Mouse (Mus musculus): ENCODE measurements around the gene Cd82. TPM values are rescaled to one million over a fixed set of nuclear protein-coding genes. Genes with fewer than 3 reads are reported as not detected.

Cd82 gene
- polyA plus RNA-seq, 1 experiment: 411 TPM

DNA sequence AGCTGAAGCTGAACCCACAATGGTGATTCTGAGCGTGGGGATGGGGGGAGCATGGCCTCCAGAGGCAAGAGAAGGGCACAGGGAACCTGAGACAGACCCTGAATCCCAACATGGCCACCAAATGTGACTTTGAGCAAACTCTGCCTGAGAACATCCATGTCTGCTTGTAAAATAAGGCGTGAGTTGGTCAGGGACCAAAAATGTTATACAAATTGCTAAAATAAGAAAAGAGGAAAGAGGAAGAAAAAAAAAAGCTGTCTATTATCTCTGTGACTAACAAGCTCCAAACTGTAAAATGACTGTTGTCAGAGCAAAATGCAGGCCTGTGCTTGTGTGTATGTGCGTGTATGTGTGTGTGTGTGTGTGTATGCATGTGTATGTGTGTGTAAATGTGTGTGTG is 30.6 kb upstream of the Cd82 start:
- H3K27me3 ChIP-seq (ENCODE audit: control insufficient read depth, insufficient read depth, insufficient read length): peaks cover 47% of the 10 kb centered on the region
- H3K79me2 ChIP-seq (ENCODE audit: control insufficient read depth, insufficient read depth): no peaks in the 10 kb centered on the region
- no peak overlapping the region for H3K4me3 ChIP-seq
- H3ac ChIP-seq (ENCODE audit: control insufficient read depth, insufficient read length): no peak overlapping the region
- H3K4me2 ChIP-seq (ENCODE audit: low read depth): no peak overlapping the region
- no peaks in the 10 kb centered on the region for H3K36me3 ChIP-seq (ENCODE audit: control insufficient read depth, insufficient read depth)
- TF ChIP-seq POLR2A (IDR thresholded peaks at IDR 0.05; ENCODE audit: insufficient read length, low read depth) (no peak), MYOD1 (IDR thresholded peaks at IDR 0.05; ENCODE audit: control insufficient read depth in 1 of 3, insufficient read length in 2 of 3, low read depth in 2 of 3) (no peak), USF1 (IDR thresholded peaks at IDR 0.05; ENCODE audit: low read depth) (no peak), MYOG (IDR thresholded peaks at IDR 0.05; ENCODE audit: control insufficient read depth in 1 of 3, insufficient read depth in 1 of 3, insufficient read length in 2 of 3, low read depth in 2 of 3) (no peak), REST (IDR thresholded peaks at IDR 0.05; ENCODE audit: insufficient read depth, insufficient read length) (no peak), TCF12 (IDR thresholded peaks at IDR 0.05; ENCODE audit: insufficient read depth, poor library complexity, severe bottlenecking) (no peak), POLR2AphosphoS2 (IDR thresholded peaks at IDR 0.05; ENCODE audit: insufficient read length, low read depth) (no peak), CEBPB (IDR thresholded peaks at IDR 0.05; ENCODE audit: insufficient read depth, poor library complexity, severe bottlenecking) (no peak), MAX (IDR thresholded peaks at IDR 0.05; ENCODE audit: low read depth) (no peak), SRF (IDR thresholded peaks at IDR 0.05; ENCODE audit: control insufficient read depth, insufficient read length, low read depth) (no peak), TCF3 (IDR thresholded peaks at IDR 0.05; ENCODE audit: insufficient read length, low read depth) (no peak), E2F4 (IDR thresholded peaks at IDR 0.05; ENCODE audit: insufficient read depth) (no peak)

GRCm38 (mm10) chr2:93490516-93490915 is 27.6 kb upstream of the Cd82 start:
- no peak for TF ChIP-seq MAX (IDR thresholded peaks at IDR 0.05; ENCODE audit: low read depth)
- no peak for TF ChIP-seq POLR2A (IDR thresholded peaks at IDR 0.05; ENCODE audit: insufficient read length, low read depth)
- Histone ChIP-seq H3K79me2 (ENCODE audit: control insufficient read depth, insufficient read depth) (no peaks in the 10 kb centered on the region), H3K4me3 (no peak overlapping the region), H3K4me2 (ENCODE audit: low read depth) (no peak overlapping the region), H3K36me3 (ENCODE audit: control insufficient read depth, insufficient read depth) (no peaks in the 10 kb centered on the region), H3K27me3 (ENCODE audit: control insufficient read depth, insufficient read depth, insufficient read length) (peaks cover 60% of the 10 kb centered on the region), H3ac (ENCODE audit: control insufficient read depth, insufficient read length) (no peak overlapping the region)

- TF ChIP-seq USF1 (IDR thresholded peaks at IDR 0.05; ENCODE audit: low read depth) (no peak), MAX (IDR thresholded peaks at IDR 0.05; ENCODE audit: low read depth) (no peak), POLR2AphosphoS2 (IDR thresholded peaks at IDR 0.05; ENCODE audit: insufficient read length, low read depth) (no peak), TCF3 (IDR thresholded peaks at IDR 0.05; ENCODE audit: insufficient read length, low read depth) (no peak), REST (IDR thresholded peaks at IDR 0.05; ENCODE audit: insufficient read depth, insufficient read length) (no peak), E2F4 (IDR thresholded peaks at IDR 0.05; ENCODE audit: insufficient read depth) (no peak), MYOD1 (IDR thresholded peaks at IDR 0.05; ENCODE audit: control insufficient read depth in 1 of 3, insufficient read length in 2 of 3, low read depth in 2 of 3) (no peak), MYOG (IDR thresholded peaks at IDR 0.05; ENCODE audit: control insufficient read depth in 1 of 3, insufficient read depth in 1 of 3, insufficient read length in 2 of 3, low read depth in 2 of 3) (no peak), TCF12 (IDR thresholded peaks at IDR 0.05; ENCODE audit: insufficient read depth, poor library complexity, severe bottlenecking) (no peak), CEBPB (IDR thresholded peaks at IDR 0.05; ENCODE audit: insufficient read depth, poor library complexity, severe bottlenecking) (no peak), SRF (IDR thresholded peaks at IDR 0.05; ENCODE audit: control insufficient read depth, insufficient read length, low read depth) (no peak), POLR2A (IDR thresholded peaks at IDR 0.05; ENCODE audit: insufficient read length, low read depth) (no peak)
- no peaks in the 10 kb centered on the region for H3K36me3 ChIP-seq (ENCODE audit: control insufficient read depth, insufficient read depth)
- H3K27me3 ChIP-seq (ENCODE audit: control insufficient read depth, insufficient read depth, insufficient read length): peaks cover 59% of the 10 kb centered on the region
- no peak overlapping the region for H3K4me3 ChIP-seq
- no peaks in the 10 kb centered on the region for H3K79me2 ChIP-seq (ENCODE audit: control insufficient read depth, insufficient read depth)
- no peak overlapping the region for H3K4me2 ChIP-seq (ENCODE audit: low read depth)
- H3ac ChIP-seq (ENCODE audit: control insufficient read depth, insufficient read length): no peak overlapping the region
Observed at GRCm38 (mm10) chr2:93488911-93489587, 26.1 kb upstream of the Cd82 start.

- TF ChIP-seq E2F4 (IDR thresholded peaks at IDR 0.05; ENCODE audit: insufficient read depth) (no peak), SRF (IDR thresholded peaks at IDR 0.05; ENCODE audit: control insufficient read depth, insufficient read length, low read depth) (no peak), POLR2AphosphoS2 (IDR thresholded peaks at IDR 0.05; ENCODE audit: insufficient read length, low read depth) (no peak), REST (IDR thresholded peaks at IDR 0.05; ENCODE audit: insufficient read depth, insufficient read length) (no peak), MAX (IDR thresholded peaks at IDR 0.05; ENCODE audit: low read depth) (no peak), TCF12 (IDR thresholded peaks at IDR 0.05; ENCODE audit: insufficient read depth, poor library complexity, severe bottlenecking) (no peak), POLR2A (IDR thresholded peaks at IDR 0.05; ENCODE audit: insufficient read length, low read depth) (no peak), TCF3 (IDR thresholded peaks at IDR 0.05; ENCODE audit: insufficient read length, low read depth) (no peak), CEBPB (IDR thresholded peaks at IDR 0.05; ENCODE audit: insufficient read depth, poor library complexity, severe bottlenecking) (no peak), USF1 (IDR thresholded peaks at IDR 0.05; ENCODE audit: low read depth) (no peak), MYOD1 (IDR thresholded peaks at IDR 0.05; ENCODE audit: control insufficient read depth in 1 of 3, insufficient read length in 2 of 3, low read depth in 2 of 3) (no peak), MYOG (IDR thresholded peaks at IDR 0.05; ENCODE audit: control insufficient read depth in 1 of 3, insufficient read depth in 1 of 3, insufficient read length in 2 of 3, low read depth in 2 of 3) (no peak)
- H3K4me2 ChIP-seq (ENCODE audit: low read depth): no peak overlapping the region
- H3K4me3 ChIP-seq: no peak overlapping the region
- no peaks in the 10 kb centered on the region for H3K36me3 ChIP-seq (ENCODE audit: control insufficient read depth, insufficient read depth)
- H3K79me2 ChIP-seq (ENCODE audit: control insufficient read depth, insufficient read depth): no peaks in the 10 kb centered on the region
- H3ac ChIP-seq (ENCODE audit: control insufficient read depth, insufficient read length): no peak overlapping the region
- peaks cover 53% of the 10 kb centered on the region for H3K27me3 ChIP-seq (ENCODE audit: control insufficient read depth, insufficient read depth, insufficient read length)
Observed at GRCm38 (mm10) chr2:93485459-93485858, 22.5 kb upstream of the Cd82 start.

Measured in myocyte (in vitro differentiated cells).